Mouse (Mus musculus) brown adipose tissue, adult 24 weeks (tissue): ENCODE results near the gene Tdp1. TPM values are rescaled to one million over a fixed set of nuclear protein-coding genes. Genes with fewer than 3 reads are reported as not detected.
A peak's percentile ranks its signal among the peaks of the same experiment; 100 is the strongest.

Experiments
- H3K27ac ChIP-seq: fragments of 200-500 bp; replicated peaks from 2 replicates; pipeline ENCODE4 v1.5.1; 2012; ENCODE audit warnings: low read depth, mild to moderate bottlenecking, low read length
- H3K4me1 ChIP-seq: fragments of 200-500 bp; 2 replicates; pipeline ENCODE4 v1.6.1; 2012; ENCODE audit warnings: low read length, mixed read lengths; ENCODE audit not compliant: control insufficient read depth, insufficient read depth, insufficient read length
- H3K4me3 ChIP-seq: fragments of 200-500 bp; 2 replicates; pipeline ENCODE4 v1.5.1; 2012; ENCODE audit warnings: low read depth, mild to moderate bottlenecking, low read length, moderate library complexity; ENCODE audit not compliant: insufficient read depth
- polyA plus RNA-seq: library from polyadenylated mRNA; stranded (reverse); fragments of >200 nt; gene quantifications from 2 replicates; pipeline ENCODE4 v1.2.4, GENCODE M21; 2012; ENCODE audit not compliant: missing spikeins, insufficient read depth, insufficient read length

The Tdp1 gene
- polyA plus RNA-seq, 1 experiment: 4.9 TPM

DNA sequence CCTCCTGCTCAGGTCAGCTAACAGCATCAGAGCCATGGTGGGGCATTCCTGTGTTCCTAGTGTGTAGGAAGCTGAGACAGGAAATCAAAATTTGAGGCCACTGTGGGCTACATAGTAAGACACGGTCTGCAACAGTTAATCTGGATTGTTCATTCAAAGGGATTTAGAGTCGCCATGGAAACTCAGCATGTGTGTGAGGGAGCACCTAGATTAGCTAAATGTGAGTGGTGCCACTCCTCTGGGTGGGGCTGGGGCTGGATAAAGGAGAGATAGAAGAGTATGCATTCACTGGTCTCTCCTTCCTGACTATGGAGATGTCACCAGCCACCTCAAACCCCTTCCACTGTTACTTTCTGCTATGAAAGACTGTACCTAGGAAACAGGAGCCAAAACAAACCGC, 10.9 kb upstream of the Tdp1 start:
- Histone ChIP-seq H3K27ac (no peak overlapping the region), H3K4me3 (no peak overlapping the region), H3K4me1 (no peaks in the 10 kb centered on the region)

DNA sequence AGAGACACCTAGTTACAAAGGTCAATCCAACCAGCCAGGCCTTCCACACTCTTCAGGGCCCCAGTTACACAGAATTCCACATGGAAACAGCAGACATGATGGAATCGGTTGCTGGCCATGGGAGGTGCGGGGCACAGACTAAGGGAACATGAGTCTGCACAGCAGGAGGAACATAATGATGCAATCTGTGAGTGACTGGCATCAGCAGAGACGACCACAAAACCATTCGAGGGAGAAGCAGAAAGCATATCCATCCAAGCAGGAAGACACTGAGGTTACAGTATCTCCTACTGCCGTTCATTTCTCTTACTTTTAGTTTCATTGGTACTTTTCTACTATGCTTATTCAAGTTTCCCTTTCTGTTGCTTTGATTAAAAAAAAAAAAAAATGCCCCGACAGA, 9.7 kb upstream of the Tdp1 start:
- no peak overlapping the region for H3K4me3 ChIP-seq
- H3K27ac ChIP-seq: no peak overlapping the region
- H3K4me1 ChIP-seq: no peaks in the 10 kb centered on the region

DNA sequence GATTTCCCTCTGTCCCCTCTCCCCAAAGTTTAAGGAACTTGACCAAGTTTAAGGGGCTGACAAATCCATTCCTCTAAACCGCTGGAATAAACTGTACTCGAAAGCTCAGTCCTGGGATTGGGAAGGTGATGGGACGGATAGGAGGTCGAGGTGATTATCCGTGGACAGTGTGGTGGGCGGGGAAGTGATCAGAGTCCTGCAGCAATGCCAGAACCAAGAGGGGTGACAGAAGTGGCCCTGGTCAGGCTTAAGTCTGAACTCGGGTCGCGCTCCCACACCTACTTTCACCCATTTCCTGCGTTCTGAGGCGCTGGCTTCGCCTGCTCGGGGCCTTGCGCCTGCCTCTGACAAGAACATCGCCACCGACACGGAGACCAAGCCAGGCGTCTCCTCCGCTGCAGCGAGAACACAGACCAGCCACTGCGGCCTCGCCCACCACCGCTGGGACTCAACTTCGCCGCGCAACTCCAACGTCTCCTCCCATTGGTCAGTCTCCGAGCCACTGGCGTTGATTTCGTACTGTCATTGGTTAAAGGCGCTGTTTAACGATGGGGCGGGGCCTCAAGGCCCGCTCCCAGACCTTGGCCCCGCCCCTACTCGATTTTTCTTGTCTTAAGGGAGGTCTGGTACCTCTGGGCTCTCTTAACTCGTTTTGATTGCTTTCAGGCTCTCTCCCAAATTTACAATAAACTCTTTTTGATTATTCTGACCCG, 1.2 kb upstream of the Tdp1 start:
- peak overlapping the region; percentile 91 for H3K4me3 ChIP-seq
- H3K27ac ChIP-seq: no peak overlapping the region
- no peaks in the 10 kb centered on the region for H3K4me1 ChIP-seq

DNA sequence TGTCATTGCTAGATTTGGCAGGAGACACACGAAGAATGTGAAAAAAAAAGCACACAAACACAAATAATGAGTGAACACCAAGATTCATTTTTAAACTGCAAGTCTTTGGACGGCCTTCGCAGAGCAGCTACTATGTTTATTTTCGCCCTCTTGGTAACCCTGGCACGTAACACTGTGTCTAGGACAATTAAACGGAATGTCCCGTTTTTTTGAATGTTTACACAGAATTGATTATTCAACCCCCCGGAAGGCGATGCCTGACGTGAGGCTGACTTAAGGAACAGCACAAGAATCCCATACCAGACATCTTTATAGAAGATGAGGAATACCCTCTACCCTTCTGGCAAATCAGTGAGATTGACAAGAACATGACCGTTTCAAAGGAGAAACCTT, 608 bp upstream of the Tdp1 start:
- Histone ChIP-seq H3K4me1 (no peaks in the 10 kb centered on the region), H3K27ac (peak overlapping the region; percentile 66), H3K4me3 (peak overlapping the region; percentile 91)

DNA sequence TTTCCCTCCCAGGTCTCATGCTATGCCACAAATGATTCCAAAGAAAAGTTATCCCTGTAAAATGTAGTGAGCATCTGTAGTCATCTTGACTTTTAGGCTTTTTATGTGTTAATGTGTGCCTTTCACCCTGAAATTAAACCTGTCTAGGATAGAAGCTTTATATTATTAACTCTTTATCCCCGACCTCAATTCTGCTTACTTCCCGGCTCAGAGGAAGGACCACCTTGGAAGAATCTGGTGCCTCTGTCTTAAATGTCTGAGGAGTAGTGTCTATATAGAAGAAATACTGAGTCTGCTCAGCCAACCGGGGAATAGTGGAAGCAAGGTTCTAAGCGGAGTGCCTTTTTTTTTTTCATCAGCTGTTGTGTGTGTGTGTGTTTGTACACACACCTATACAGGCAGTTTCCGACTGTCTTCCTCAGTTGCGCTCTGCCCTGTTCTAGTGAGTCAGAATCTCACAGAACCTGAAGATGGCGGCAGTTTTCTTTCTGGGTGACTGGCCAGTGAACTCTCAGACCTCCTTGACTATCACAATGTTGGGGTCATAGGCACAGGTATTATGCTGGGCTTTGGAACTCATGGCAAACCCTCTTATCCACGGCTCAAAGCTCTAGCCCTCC, 1.1 kb downstream of the Tdp1 start:
- Histone ChIP-seq H3K4me1 (no peaks in the 10 kb centered on the region), H3K4me3 (peak overlapping the region; percentile 91), H3K27ac (no peak overlapping the region)

DNA sequence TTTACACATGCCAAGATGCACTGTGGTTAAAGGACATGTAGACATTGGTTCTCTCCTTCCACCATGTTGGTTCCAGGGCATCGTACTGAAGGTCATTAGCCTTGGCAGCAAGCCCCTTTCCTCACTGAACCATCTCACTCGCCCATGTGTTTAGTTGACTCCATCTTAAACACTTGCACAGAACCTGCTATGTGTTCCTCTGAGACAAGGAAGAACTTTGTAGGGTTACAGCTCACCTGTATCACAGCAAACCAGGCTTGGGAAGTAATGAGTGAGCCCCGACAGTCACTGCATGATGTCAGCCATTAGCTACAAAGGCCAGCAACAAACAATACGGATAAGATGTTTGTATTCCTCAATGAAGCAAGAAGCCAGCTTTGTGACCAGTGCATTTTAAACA, 13.5 kb downstream of the Tdp1 start:
- no peak overlapping the region for H3K27ac ChIP-seq
- no peak overlapping the region for H3K4me3 ChIP-seq
- H3K4me1 ChIP-seq: no peaks in the 10 kb centered on the region

DNA sequence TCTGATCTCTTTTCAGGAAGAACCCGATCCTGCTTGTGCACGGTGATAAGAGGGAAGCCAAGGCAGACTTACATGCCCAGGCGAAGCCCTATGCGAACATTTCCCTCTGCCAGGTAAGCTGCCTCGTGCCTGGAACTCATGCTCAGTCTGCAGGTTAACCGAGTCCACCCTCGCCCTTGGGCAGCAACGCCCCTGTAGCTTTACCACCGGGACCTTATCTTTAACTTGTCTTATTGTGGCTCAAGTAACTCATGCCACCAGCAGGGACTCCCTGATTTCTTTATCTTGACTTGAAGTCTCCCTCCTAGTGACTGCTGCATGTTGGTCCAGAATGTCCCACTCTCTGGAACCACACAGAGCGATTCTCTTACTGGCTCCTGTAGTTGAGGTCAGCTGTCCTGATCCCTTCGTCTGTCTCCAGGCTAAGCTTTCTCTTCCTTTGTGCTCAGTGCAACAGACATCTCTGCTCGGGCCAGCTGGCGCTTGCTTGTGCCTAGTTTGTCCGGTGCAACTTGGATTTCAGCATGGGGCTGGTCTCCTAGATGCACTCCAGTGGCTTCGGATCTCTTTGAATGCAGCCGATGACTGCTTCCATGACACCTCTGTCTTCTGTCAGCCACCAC, 14.0 kb downstream of the Tdp1 start:
- H3K4me3 ChIP-seq: no peak overlapping the region

DNA sequence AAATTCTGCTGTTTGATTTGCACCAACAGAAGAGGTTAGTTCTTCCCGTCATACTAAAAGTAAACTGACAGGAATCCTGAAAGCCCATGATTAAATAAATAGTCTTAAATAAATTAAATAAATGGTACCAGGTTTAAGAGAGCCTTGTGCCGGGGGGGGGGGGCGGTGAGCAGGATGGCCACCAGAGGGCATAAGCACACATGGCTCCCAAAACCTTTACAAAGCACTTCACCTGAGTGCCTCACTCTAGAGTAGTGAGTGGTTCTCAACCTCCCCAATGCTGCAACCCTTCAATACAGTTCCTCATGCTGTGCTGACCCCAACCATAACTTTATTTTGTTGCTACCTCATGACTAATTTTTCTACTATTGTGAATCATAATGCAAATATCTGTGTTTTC, 15.7 kb downstream of the Tdp1 start:
- Histone ChIP-seq H3K4me1 (0 out of 2 replicates have a peak, but pooled peaks cover 4% of the 10 kb centered on the region), H3K27ac (no peak overlapping the region), H3K4me3 (no peak overlapping the region)

More for the DNA sequence above, 14.0 kb downstream of the Tdp1 start:
- Histone ChIP-seq H3K27ac (no peak overlapping the region), H3K4me1 (0 out of 2 replicates have a peak, but pooled peaks cover 3% of the 10 kb centered on the region)

DNA sequence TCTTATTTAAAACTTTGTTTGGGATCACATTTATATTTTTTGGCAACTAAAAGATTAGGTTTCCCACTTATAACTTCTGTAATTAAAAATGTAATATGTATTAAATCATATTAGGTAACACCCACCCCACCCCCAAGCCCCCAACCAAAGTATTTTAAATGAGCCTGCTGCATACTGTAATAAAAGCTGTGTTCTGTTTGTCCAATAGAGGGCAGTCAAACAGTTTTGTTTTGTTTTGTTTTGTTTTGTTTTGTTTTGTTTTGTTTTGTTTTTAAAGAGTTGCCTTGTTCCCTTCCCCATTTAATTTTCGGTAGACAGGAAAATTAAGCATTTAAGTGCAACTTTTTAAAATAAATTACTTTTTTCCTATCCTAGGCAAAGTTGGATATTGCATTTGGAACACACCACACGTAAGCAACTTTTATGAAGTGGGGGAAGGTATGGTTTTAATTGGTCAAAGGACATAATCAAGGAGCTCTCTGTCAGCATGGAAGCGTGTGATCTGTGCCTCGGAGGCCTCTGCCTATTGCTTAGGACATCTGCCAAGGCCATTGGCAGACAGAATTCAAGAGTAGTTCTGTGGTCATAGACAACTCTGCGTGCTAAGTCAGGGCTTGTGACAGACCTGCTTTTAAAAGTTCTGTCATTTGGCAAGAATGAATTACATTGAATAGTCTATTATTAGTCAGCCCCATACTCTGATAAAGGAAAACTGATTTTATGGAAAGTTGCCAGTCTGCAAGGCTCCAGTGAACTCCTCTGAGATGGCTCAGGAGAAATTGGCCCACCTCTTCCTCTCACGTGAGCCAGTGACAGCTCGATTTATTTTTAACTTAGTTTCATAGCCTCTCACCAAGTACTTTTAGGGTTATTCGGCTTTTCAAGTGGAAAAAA, 17.9 kb downstream of the Tdp1 start:
- H3K27ac ChIP-seq: peak overlapping the region; percentile 77
- 0 out of 2 replicates have a peak, but pooled peaks cover 4% of the 10 kb centered on the region for H3K4me1 ChIP-seq
- H3K4me3 ChIP-seq: no peak overlapping the region

DNA sequence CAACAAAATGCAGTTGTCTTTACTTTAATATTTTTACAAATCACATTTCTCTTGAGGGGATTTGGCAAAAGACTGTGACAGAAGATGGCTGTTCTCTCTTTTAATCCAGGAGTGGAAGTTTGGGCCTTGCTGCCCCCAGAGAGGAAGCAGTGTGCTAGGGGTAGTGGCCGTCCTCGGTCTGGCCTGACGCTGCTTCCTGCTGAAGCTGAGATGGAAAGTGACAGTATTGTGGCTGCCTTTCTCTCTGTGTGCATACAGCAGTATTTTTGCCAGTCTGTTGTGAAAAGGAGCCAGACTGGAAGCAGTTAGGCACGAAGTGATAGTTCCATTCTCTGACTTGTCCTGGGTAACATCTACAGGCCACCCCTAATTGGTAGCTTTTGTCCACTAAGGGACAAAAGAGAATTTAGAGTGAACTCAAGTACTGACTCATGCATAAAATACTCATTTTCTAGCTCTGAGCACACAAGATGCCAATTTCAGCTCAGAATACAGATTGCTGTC, 18.6 kb downstream of the Tdp1 start:
- Histone ChIP-seq H3K4me3 (no peak overlapping the region), H3K27ac (peak overlapping the region; percentile 77), H3K4me1 (0 out of 2 replicates have a peak, but pooled peaks cover 4% of the 10 kb centered on the region)

DNA sequence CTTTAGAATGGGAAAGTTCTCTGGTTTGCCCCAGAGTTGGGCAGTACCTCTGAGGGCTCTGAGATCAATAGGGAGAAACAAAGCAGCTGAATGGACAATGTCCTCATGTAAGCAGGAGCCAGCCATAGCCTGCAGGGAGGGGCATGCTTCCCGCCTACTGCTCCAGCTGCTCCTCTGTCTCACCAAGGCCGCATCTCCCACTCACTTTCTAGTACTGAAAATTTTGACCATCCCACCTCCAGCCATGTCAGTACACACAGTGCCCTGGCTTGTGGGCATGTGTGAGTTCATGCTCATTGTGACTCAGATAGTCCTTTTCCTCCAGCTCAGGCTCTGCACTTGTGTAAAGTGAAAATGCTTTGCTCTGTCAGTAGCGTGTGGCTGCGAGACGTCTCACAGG, 20.2 kb downstream of the Tdp1 start:
- no peak overlapping the region for H3K27ac ChIP-seq
- 0 out of 2 replicates have a peak, but pooled peaks cover 4% of the 10 kb centered on the region for H3K4me1 ChIP-seq
- no peak overlapping the region for H3K4me3 ChIP-seq

DNA sequence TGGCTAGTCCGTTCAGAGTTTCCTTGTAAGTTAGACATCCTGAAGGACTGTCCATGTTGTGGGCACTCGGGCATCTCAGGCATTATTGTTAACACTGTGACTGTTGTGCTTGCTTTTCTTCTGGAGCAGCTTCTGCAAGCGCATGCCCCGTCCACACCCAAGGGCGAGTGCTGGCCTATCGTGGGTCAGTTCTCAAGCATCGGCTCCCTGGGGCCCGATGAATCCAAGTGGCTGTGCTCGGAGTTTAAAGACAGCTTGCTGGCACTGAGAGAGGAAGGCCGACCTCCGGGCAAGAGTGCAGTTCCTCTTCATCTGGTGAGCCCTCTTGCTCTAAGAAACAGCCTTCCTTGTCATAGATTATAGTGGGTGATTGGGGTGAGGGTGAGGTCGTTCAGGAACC, 27.1 kb downstream of the Tdp1 start:
- Histone ChIP-seq H3K4me1 (no peaks in the 10 kb centered on the region), H3K4me3 (no peak overlapping the region), H3K27ac (no peak overlapping the region)

DNA sequence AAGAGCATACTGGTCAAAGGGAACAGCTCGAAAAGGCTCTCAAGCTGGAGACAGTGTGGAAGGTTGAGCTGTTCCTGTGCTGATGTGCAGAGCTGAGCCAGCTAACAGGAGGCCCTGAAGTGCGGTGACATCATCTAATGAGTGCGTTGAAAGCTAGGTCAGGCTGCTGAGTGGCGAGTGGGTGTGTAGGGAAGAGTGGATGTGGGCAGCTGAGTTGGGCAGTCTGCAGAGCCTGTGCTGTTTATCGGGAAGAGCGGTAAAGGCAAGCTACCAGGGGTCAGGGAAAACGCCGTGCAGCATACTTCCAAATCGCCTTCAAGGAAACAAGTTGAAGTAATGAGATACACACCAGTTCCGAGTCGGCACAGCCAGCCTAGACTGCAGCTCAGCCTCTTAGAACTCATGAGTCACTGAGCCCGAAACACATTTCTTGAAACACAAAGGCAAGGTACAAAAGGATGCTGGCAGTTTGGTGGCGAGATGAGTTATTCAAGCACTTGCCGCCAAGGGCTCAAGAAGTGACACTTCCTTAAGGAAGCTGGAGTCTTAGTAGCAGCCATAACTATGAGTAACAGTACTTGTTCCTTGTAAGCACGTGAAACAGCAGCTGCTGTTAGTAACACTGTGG, 33.6 kb downstream of the Tdp1 start:
- Histone ChIP-seq H3K27ac (no peak overlapping the region), H3K4me1 (no peaks in the 10 kb centered on the region), H3K4me3 (no peak overlapping the region)

DNA sequence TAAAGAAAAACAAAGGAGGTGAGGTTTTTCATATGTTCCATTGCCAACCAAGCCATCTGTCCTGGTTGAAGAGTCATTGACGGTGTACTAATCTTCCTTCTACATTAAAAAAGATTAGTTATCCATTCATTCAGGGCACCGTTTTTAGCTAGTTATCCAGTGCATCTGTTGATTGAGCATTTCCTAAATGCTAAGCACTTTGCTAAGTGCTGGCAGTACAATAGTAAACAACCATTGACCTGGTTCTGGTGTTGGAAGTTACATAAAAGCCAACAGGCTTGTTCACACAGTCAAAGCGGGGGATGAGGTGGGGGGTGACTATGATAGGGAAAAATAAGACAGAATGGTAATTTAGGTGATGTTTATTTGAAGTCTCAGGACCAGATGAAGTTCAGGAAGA, 35.3 kb downstream of the Tdp1 start:
- no peak overlapping the region for H3K27ac ChIP-seq

More for the DNA sequence above, 35.3 kb downstream of the Tdp1 start:
- H3K4me1 ChIP-seq: no peaks in the 10 kb centered on the region
- H3K4me3 ChIP-seq: no peak overlapping the region
